Mouse (Mus musculus): Measurements from ENCODE around the gene Zic2.

DNA sequence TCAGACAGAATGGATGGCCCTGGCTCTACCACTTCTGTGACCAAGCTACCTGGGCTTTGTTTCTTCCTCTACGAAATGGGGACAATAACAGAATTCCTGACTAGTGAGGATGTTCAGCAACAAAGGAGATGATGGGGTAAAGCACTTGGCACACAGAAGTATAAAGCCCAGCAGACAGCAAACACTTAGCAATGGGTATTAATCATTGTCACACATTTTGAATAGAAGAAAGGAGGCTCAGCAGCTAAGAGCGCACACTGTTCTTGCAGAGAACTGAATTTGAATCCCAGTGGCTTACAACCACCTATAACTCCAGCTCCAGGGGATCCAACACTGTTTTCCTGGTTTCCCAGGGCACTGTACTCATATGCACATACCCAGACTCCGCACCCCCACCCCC is 47.6 kb upstream of the Zic2 start:
- TF ChIP-seq CTCF (IDR thresholded peaks at IDR 0.05; ENCODE audit: low read depth, low read length) (no peak), POLR2A (IDR thresholded peaks at IDR 0.05; ENCODE audit: extremely low read depth, insufficient read depth, low read length) (no peak)
